Mouse (Mus musculus): Measurements from ENCODE around the gene 4933416C03Rik. TPM values are rescaled to one million over a fixed set of nuclear protein-coding genes. Genes with fewer than 3 reads are reported as not detected.

4933416C03Rik gene
- not detected for total RNA-seq (2021)
- long read RNA-seq, experiment 1, result 0 reads
- long read RNA-seq, experiment 2, result 0 reads

- DNase-seq, result peak; percentile 3
Measured at GRCm38 (mm10) chr10:116113867-116114474, at the start of gene 4933416C03Rik. Gene 4933416C03Rik, minus strand, starts transcription at chr10:116113917.

GRCm38 (mm10) chr10:116162338-116162737 is 48.6 kb upstream of the 4933416C03Rik start:
- DNase-seq, result no peak

- DNase-seq, result no peak
Measured at GRCm38 (mm10) chr10:116156699-116157098, 43.0 kb upstream of the 4933416C03Rik start.

GRCm38 (mm10) chr10:116154707-116155106 is 41.0 kb upstream of the 4933416C03Rik start:
- no peak for DNase-seq

GRCm38 (mm10) chr10:116146091-116146490 is 32.4 kb upstream of the 4933416C03Rik start:
- DNase-seq, result no peak

- no peak for DNase-seq
Measured at GRCm38 (mm10) chr10:116143684-116144083, 30.0 kb upstream of the 4933416C03Rik start.

- no peak for DNase-seq
Measured at GRCm38 (mm10) chr10:116140226-116140625, 26.5 kb upstream of the 4933416C03Rik start.

- no peak for DNase-seq
Measured at GRCm38 (mm10) chr10:116135187-116135586, 21.5 kb upstream of the 4933416C03Rik start.

- no peak for DNase-seq
Measured at GRCm38 (mm10) chr10:116132233-116132632, 18.5 kb upstream of the 4933416C03Rik start.

GRCm38 (mm10) chr10:116131223-116131622 is 17.5 kb upstream of the 4933416C03Rik start:
- DNase-seq, result no peak

- DNase-seq, result no peak
Measured at GRCm38 (mm10) chr10:116130401-116130800, 16.7 kb upstream of the 4933416C03Rik start.

GRCm38 (mm10) chr10:116125364-116125763 is 11.6 kb upstream of the 4933416C03Rik start:
- no peak for DNase-seq

- DNase-seq, result no peak
Measured at GRCm38 (mm10) chr10:116123808-116124207, 10.1 kb upstream of the 4933416C03Rik start.

GRCm38 (mm10) chr10:116121463-116121862 is 7.7 kb upstream of the 4933416C03Rik start:
- no peak for DNase-seq

- DNase-seq, result no peak
Measured at GRCm38 (mm10) chr10:116117060-116117459, 3.3 kb upstream of the 4933416C03Rik start.

GRCm38 (mm10) chr10:116115881-116116677 is 2.4 kb upstream of the 4933416C03Rik start:
- DNase-seq, result no peak

- no peak for DNase-seq
Measured at GRCm38 (mm10) chr10:116112868-116113267, 849 bp downstream of the 4933416C03Rik start.

GRCm38 (mm10) chr10:116108730-116109129 is 5.0 kb downstream of the 4933416C03Rik start:
- no peak for DNase-seq

- no peak for DNase-seq
Measured at GRCm38 (mm10) chr10:116108176-116108575, 5.5 kb downstream of the 4933416C03Rik start.

- DNase-seq, result no peak
Measured at GRCm38 (mm10) chr10:116098470-116098869, 15.2 kb downstream of the 4933416C03Rik start.

GRCm38 (mm10) chr10:116096466-116096865 is 17.3 kb downstream of the 4933416C03Rik start:
- no peak for DNase-seq

GRCm38 (mm10) chr10:116083965-116084364 is 29.8 kb downstream of the 4933416C03Rik start:
- DNase-seq, result no peak

GRCm38 (mm10) chr10:116080841-116081240 is 32.9 kb downstream of the 4933416C03Rik start:
- DNase-seq, result no peak

- no peak for DNase-seq
Measured at GRCm38 (mm10) chr10:116079396-116079795, 34.3 kb downstream of the 4933416C03Rik start.
